Mouse (Mus musculus) lung, adult 2 months (tissue): Measurements from ENCODE around the gene Mfsd12.

ENCODE experiments used
- CTCF ChIP-seq: fragments of 200-500 bp; IDR thresholded peaks from 2 replicates; pipeline ENCODE4 v1.5.1; 2011; ENCODE audit warnings: mild to moderate bottlenecking, low read length, control low read depth; ENCODE audit not compliant: insufficient read depth
- POLR2A ChIP-seq: fragments of 200-500 bp; IDR thresholded peaks from 2 replicates; pipeline ENCODE4 v1.6.1; 2011; ENCODE audit warnings: low read depth, mild to moderate bottlenecking, control low read depth, low read length, borderline replicate concordance; ENCODE audit errors: extremely low read depth

GRCm38 (mm10) chr10:81349146-81349545, 8.1 kb upstream of the Mfsd12 start:
- no peak for TF ChIP-seq CTCF
- no peak for TF ChIP-seq POLR2A
